In the genomic region with DNA sequence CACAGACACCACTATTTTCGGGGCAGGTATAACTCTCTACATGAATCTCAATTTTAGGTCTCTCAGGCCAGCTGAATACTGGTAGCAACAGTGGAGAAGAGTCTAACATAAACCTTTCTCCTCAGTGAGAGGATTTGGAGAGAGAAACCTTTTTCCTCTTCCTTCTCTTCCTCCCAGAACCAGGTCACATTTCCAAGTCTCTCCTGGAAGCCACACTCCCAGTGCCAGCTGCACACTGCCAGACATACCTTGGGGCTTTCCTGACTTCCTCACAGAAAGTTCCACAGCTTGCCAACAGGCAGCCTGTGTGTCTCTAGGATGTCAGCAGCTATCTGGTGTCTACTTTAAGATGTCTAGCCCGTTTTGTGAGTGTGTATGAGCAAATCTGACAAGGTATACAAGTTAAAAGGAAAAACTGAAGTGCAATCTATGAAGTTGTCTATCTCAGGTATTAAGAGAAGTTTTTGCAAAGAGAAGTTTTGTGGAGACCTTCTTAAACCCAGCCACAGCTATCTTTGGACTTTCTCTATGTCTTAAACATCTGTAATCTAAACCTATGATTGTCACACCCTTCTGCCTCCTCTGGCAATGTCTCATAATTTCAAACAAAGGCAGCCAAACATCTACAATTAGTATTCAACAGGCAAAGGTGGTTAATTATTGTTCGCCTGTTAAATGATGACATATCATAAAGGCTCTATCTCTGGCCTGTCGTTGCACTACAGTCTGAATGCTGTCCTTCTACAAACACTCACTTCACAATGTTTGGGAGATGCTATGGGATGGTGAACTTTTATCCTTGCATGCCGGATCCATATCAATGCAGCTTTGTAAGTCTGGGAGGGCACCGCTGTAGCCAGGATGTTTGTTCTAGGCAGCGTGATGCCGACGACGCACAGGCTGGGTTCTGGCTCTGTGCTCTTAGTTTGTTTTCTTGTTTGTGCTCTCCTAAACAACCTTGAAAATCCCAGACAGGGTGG, we compare ENCODE assay signal across 13 mouse cellular contexts.
DNase-seq lines count a peak whose midpoint lies in the region; ATAC-seq lines count a peak whose summit lies in the region.
"Had no signal": no experiment of that assay in that cellular context is flagged by ENCODE, and none has a peak within 500 bp of the region (broad histone marks: within the 10 kb centered on the region; RNA-seq: fewer than 3 reads in every experiment).

No protein-coding gene starts in this region.

- peak; percentile 39 for DNase-seq in limb, embryonic 11.5 days (ENCODE audit: low spot score)
- no peak for DNase-seq in limb, embryonic 10.5 days (ENCODE audit: low spot score)
- peak; percentile 74 for DNase-seq in forebrain, embryonic 14.5 days (ENCODE audit: low spot score)
- peak; percentile 33 for DNase-seq in midbrain, embryonic 10.5 days (ENCODE audit: low spot score)
- DNase-seq in ovary, adult 18-20 months (ENCODE audit: low spot score): no peak
- no peak for DNase-seq in thymus, postnatal 25 days
- no peak for DNase-seq in urinary bladder, postnatal 25 days (ENCODE audit: low spot score)
- DNase-seq in heart, adult 18-20 months: no peak
- DNase-seq: gastrocnemius, postnatal 25 days; kidney, adult 2 months had no signal

- 3% methylated on average over 10 of the region's 10 CpGs for WGBS in limb, embryonic 11.5 days
- WGBS in limb, embryonic 10.5 days: 5% methylated on average over 10 of the region's 10 CpGs
- WGBS in forebrain, embryonic 14.5 days: 3% methylated on average over 10 of the region's 10 CpGs
- WGBS in midbrain, embryonic 10.5 days: 4% methylated on average over 10 of the region's 10 CpGs

- no peak overlapping the region for H3K4me2 ChIP-seq in limb, embryonic 11.5 days (ENCODE audit: low read depth, severe bottlenecking)
- peak overlapping the region; percentile 86 for H3K4me2 ChIP-seq in forebrain, embryonic 14.5 days (ENCODE audit: low read length)
- H3K4me2 ChIP-seq: embryonic facial prominence, embryonic 12.5 days; liver, embryonic 12.5 days had no signal

- no peak overlapping the region for H3K27ac ChIP-seq in limb, embryonic 11.5 days (replicated peaks; ENCODE audit: low read depth, low read length)
- H3K27ac ChIP-seq in limb, embryonic 10.5 days: no peak overlapping the region
- peak overlapping the region; percentile 100 for H3K27ac ChIP-seq in forebrain, embryonic 14.5 days (ENCODE audit: low read depth, low read length)
- peak overlapping the region; percentile 84; the same call in 1 of the 2 replicates for H3K27ac ChIP-seq in midbrain, embryonic 10.5 days (replicated peaks)
- H3K27ac ChIP-seq: embryonic facial prominence, embryonic 12.5 days; liver, embryonic 12.5 days had no signal

- H3K4me1 ChIP-seq in limb, embryonic 11.5 days (ENCODE audit: control insufficient read depth, insufficient read depth, low read length): no peaks in the 10 kb centered on the region
- H3K4me1 ChIP-seq in limb, embryonic 10.5 days: peaks cover 14% of the 10 kb centered on the region
- H3K4me1 ChIP-seq in forebrain, embryonic 14.5 days (ENCODE audit: control insufficient read depth, insufficient read depth, low read length): no peaks in the 10 kb centered on the region
- H3K4me1 ChIP-seq in midbrain, embryonic 10.5 days: peaks cover 43% of the 10 kb centered on the region
- H3K4me1 ChIP-seq: liver, embryonic 12.5 days had no signal

- H3K36me3 ChIP-seq in limb, embryonic 11.5 days (ENCODE audit: control insufficient read depth, insufficient read depth, low read length): no peaks in the 10 kb centered on the region
- no peaks in the 10 kb centered on the region for H3K36me3 ChIP-seq in limb, embryonic 10.5 days
- H3K36me3 ChIP-seq in forebrain, embryonic 14.5 days (ENCODE audit: control insufficient read depth, insufficient read depth, low read length): 0 out of 2 replicates have a peak, but pooled peaks cover 3% of the 10 kb centered on the region
- H3K36me3 ChIP-seq in midbrain, embryonic 10.5 days: no peaks in the 10 kb centered on the region
- H3K36me3 ChIP-seq: embryonic facial prominence, embryonic 12.5 days; liver, embryonic 12.5 days had no signal

- no peak for ATAC-seq in limb, embryonic 11.5 days (ENCODE audit: insufficient number of reproducible peaks, low FRiP score, low TSS enrichment, low read depth)
- no peak for ATAC-seq in forebrain, embryonic 14.5 days
- ATAC-seq: CD4-positive, CD25-positive, alpha-beta regulatory T cell, adult 4 months; liver, embryonic 12.5 days had no signal

- no peak overlapping the region for H3K4me3 ChIP-seq in limb, embryonic 11.5 days (ENCODE audit: low read depth, low read length)
- no peak overlapping the region for H3K4me3 ChIP-seq in limb, embryonic 10.5 days
- peak overlapping the region; percentile 78 for H3K4me3 ChIP-seq in forebrain, embryonic 14.5 days (ENCODE audit: low read depth, low read length)
- peak overlapping the region; percentile 14; the same call in 1 of the 2 replicates for H3K4me3 ChIP-seq in midbrain, embryonic 10.5 days
- H3K4me3 ChIP-seq: embryonic facial prominence, embryonic 12.5 days; liver, embryonic 12.5 days had no signal

- no peaks in the 10 kb centered on the region for H3K9me3 ChIP-seq in limb, embryonic 11.5 days (ENCODE audit: control insufficient read depth, low read length)
- H3K9me3 ChIP-seq in limb, embryonic 10.5 days (replicated peaks): no peaks in the 10 kb centered on the region
- no peaks in the 10 kb centered on the region for H3K9me3 ChIP-seq in forebrain, embryonic 14.5 days (replicated peaks; ENCODE audit: control insufficient read depth, low read length)
- no peaks in the 10 kb centered on the region for H3K9me3 ChIP-seq in midbrain, embryonic 10.5 days (replicated peaks)
- H3K9me3 ChIP-seq: embryonic facial prominence, embryonic 12.5 days; liver, embryonic 12.5 days had no signal

- no peak overlapping the region for H3K9ac ChIP-seq in limb, embryonic 11.5 days (ENCODE audit: low read length)
- peak overlapping the region; percentile 100 for H3K9ac ChIP-seq in forebrain, embryonic 14.5 days (ENCODE audit: low read length)
- H3K9ac ChIP-seq: embryonic facial prominence, embryonic 12.5 days; liver, embryonic 12.5 days had no signal

- H3K27me3 ChIP-seq in limb, embryonic 11.5 days (ENCODE audit: control insufficient read depth, insufficient read depth, low read length): peaks cover 92% of the 10 kb centered on the region
- peaks cover 100% of the 10 kb centered on the region for H3K27me3 ChIP-seq in limb, embryonic 10.5 days (ENCODE audit: low read depth, poor library complexity, severe bottlenecking)
- no peaks in the 10 kb centered on the region for H3K27me3 ChIP-seq in forebrain, embryonic 14.5 days (replicated peaks; ENCODE audit: control insufficient read depth, insufficient read depth, low read length)
- peaks cover 100% of the 10 kb centered on the region for H3K27me3 ChIP-seq in midbrain, embryonic 10.5 days (ENCODE audit: low read depth, poor library complexity, severe bottlenecking)

Comparison
In these comparisons a context has a peak if more than half of its experiments do, and no peak if none do; other contexts are left out.
1. DNase-seq: peak in limb, embryonic 11.5 days (single experiment), forebrain, embryonic 14.5 days (single experiment) and midbrain, embryonic 10.5 days (single experiment); none in limb, embryonic 10.5 days (single experiment), ovary, adult 18-20 months (single experiment), thymus, postnatal 25 days (single experiment), urinary bladder, postnatal 25 days (single experiment) and heart, adult 18-20 months (0 of 2).
2. H3K27ac ChIP-seq: peak in forebrain, embryonic 14.5 days (single experiment) and midbrain, embryonic 10.5 days (single experiment); none in limb, embryonic 11.5 days (single experiment) and limb, embryonic 10.5 days (single experiment).
3. H3K4me3 ChIP-seq: peak in forebrain, embryonic 14.5 days (single experiment) and midbrain, embryonic 10.5 days (single experiment); none in limb, embryonic 11.5 days (single experiment) and limb, embryonic 10.5 days (single experiment).